Mouse (Mus musculus) Muller cell, postnatal 12 days (primary cell): ENCODE results near the gene Aspa.

Experiments
- DNase-seq: peaks from one replicate; pipeline ENCODE4 v3.0.0-alpha.2; 2015; ENCODE audit errors: inconsistent ontology term

The Aspa gene

GRCm38 (mm10) chr11:73257362-73257945 lies 71.9 kb downstream of the Aspa start:
- DNase-seq: no peak
